Mouse (Mus musculus) central nervous system, embryonic 14 days (tissue): Measurements from ENCODE around the gene Mga. TPM values are rescaled to one million over a fixed set of nuclear protein-coding genes. Genes with fewer than 3 reads are reported as not detected.

ENCODE experiments used
- polyA plus RNA-seq: library from polyadenylated mRNA; depleted of rRNA; stranded (reverse); fragments of >200 nt; gene quantifications from 2 replicates; pipeline ENCODE4 v1.2.3, GENCODE M21; 2012; rRNA removed

Gene Mga
- 21.9 and 24.1 TPM in 2 replicates for polyA plus RNA-seq

GRCm38 (mm10) chr2:119897090-119897732 is at the start of gene Mga:
TSS of gene Mga (plus strand) at chr2:119897228.

GRCm38 (mm10) chr2:119972537-119972879 is 75.5 kb downstream of the Mga start, which contains the start of gene Mapkbp1:
TSS of gene Mapkbp1 (plus strand) at chr2:119972699.

Other genes starting within 250 kb of the Mga start
- 14.9 and 17.0 TPM in 2 replicates for gene Ndufaf1, start 234.4 kb upstream of the Mga start, polyA plus RNA-seq
- gene Rtf1, start 222.2 kb upstream of the Mga start, polyA plus RNA-seq, result 44.9 and 45.5 TPM in 2 replicates
- 0.50 and 0.55 TPM in 2 replicates for gene Itpka, start 154.9 kb upstream of the Mga start, polyA plus RNA-seq
- 2.3 and 3.0 TPM in 2 replicates for gene Ltk, start 136.8 kb upstream of the Mga start, polyA plus RNA-seq
- 21.9 and 22.8 TPM in 2 replicates for gene Rpap1, start 109.7 kb upstream of the Mga start, polyA plus RNA-seq
- 32.2 and 36.3 TPM in 2 replicates for gene Tyro3, start 99.5 kb upstream of the Mga start, polyA plus RNA-seq
- gene Mapkbp1, start 75.5 kb downstream of the Mga start, polyA plus RNA-seq, result 27.8 and 32.3 TPM in 2 replicates
- gene Jmjd7, start 130.3 kb downstream of the Mga start, polyA plus RNA-seq, result 19.5 and 22.5 TPM in 2 replicates
- gene Gm28042, start 130.3 kb downstream of the Mga start, polyA plus RNA-seq, result 24.6 and 25.6 TPM in 2 replicates
- gene Pla2g4b, start 136.2 kb downstream of the Mga start, polyA plus RNA-seq, result 29.2 and 32.2 TPM in 2 replicates